Mouse (Mus musculus) common myeloid progenitor, adult 5-6 weeks (primary cell): ENCODE measurements around the gene Gm20870. TPM values are rescaled to one million over a fixed set of nuclear protein-coding genes. Genes with fewer than 3 reads are reported as not detected.
"Not testable (repeated sequence)": the region's sequence is repeated elsewhere in the genome, so short reads cannot be mapped to it uniquely, and the experiment has no call there.

Source experiments
- ATAC-seq: replicated peaks from 2 replicates; pipeline ENCODE4 v1.8.0; 2016; ENCODE audit warnings: low read depth, mild to moderate bottlenecking, moderate TSS enrichment, inconsistent platforms; ENCODE audit not compliant: poor library complexity, severe bottlenecking
- total RNA-seq: library from RNA; stranded (forward); fragments of 200-1000, 187-1606 nt; gene quantifications from 2 replicates; pipeline ENCODE4 v1.2.3, GENCODE M21; 2017

The Gm20870 gene
- total RNA-seq = not detected in 2 replicates

DNA sequence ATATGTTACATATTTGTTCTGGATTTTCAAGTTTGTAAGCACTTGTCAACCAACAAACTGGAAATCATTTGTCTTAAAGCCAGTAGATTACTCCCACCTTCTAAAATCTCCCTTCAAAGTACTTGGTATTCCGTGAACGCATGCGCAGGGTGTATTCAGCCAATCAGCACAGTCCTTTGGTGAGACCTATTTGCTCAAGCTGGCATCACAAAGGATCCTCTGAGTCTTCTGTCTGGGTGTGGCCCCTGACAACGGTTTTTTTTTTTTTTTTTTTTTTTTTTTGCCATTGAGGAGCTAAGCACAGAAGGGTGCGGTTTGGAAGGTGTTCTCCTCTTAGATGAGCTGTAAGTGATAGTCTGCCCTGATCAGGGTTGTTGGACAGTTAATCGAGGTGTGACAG is at the start of gene Gm20870:
Gene Gm20870 (plus strand): TSS at position 301 of the 400 bp plus-strand sequence.
- not testable (repeated sequence) for ATAC-seq

Other genes starting within 250 kb of the Gm20870 start
- not detected in 2 replicates for gene Gm20869, start 222.6 kb upstream of the Gm20870 start, total RNA-seq